Mouse (Mus musculus): ENCODE results near the gene Dnah7c.

DNA sequence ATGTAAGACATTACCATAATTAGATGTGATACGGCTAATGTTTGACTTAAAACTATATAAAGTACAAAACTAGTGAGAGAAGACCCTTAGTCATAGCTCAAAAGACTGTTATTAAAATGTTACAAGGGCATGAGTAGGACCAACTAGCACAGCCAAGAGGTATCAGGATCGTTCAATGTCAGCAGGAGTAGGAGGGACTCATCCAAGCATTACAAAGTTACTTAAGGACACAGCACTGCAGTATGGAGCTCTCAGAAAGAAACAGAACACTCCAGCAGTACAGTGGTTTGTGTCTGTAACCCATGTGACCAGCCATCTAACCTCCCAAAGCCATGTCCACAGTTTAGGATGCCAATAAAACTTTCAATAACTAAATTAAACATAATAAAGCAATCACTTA, 418.9 kb downstream of the Dnah7c start:
- no peak for TF ChIP-seq CTCF (IDR thresholded peaks at IDR 0.05; ENCODE audit: low read depth)
- TF ChIP-seq EP300 (IDR thresholded peaks at IDR 0.05; ENCODE audit: low read depth): no peak

All from heart, postnatal 0 days (tissue).